14 mouse cellular contexts compared by ENCODE assay signal in the genomic region with DNA sequence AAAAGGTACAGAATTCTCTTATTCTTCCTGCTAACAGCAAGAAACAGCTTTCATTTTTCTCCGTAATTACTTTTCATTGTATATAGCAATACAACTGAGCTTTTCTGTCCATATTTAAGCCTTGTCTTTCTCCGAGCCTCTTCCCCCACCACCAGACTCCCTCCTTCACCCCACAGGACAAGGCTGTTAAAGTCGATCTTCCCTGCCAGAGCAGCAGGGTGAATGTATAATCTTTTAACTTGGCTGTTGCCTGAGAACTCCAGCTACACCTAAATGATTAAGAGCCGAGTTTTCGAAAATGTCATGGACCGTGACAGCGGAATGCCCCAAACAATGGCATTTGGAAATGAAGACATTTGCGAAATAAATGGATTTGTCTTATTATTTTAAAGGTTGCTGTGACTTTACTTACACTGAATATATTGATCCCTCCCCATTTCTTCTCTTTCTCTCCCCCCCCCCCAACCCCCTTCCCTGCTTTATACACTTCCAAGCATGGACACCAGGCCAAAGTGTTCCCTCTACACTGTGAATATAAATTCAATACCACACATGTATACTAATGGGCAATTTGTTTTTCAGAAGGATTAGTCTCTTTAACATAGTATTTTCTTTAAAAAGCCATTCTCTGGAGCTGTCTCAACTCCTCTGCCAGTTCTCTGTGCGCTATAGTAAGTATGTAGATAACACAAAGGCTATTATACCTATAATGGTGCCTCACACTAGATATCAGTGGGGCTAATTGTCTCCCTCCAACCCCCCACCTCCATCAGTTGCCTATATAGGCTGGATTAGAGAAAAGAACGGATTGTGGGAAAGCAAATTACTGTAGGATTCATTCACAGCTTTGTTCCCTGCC.
DNase-seq lines count a peak whose midpoint lies in the region; ATAC-seq and TF ChIP-seq lines count a peak whose summit lies in the region.
"Had no signal": no experiment of that assay in that cellular context is flagged by ENCODE, and none has a peak within 500 bp of the region (broad histone marks: within the 10 kb centered on the region; RNA-seq: fewer than 3 reads in every experiment).

No protein-coding gene starts in this region.

- no peaks in the 10 kb centered on the region for H3K36me3 ChIP-seq in hindbrain, embryonic 11.5 days (ENCODE audit: control insufficient read depth, insufficient read depth, low read length)
- no peaks in the 10 kb centered on the region for H3K36me3 ChIP-seq in midbrain, postnatal 0 days (ENCODE audit: insufficient read depth, low read length)
- H3K36me3 ChIP-seq: heart, embryonic 12.5 days; liver, embryonic 15.5 days had no signal

- DNase-seq in layer of hippocampus, adult 2 months (ENCODE audit: low spot score in 2 of 2), result no peak
- DNase-seq in layer of hippocampus, adult 8-10 months (ENCODE audit: low spot score in 2 of 2), result no peak
- peak; percentile 18 for DNase-seq in hindbrain, embryonic 11.5 days (ENCODE audit: low spot score)
- DNase-seq in kidney, postnatal 14 days, result peak; percentile 30
- DNase-seq in midbrain, postnatal 0 days (ENCODE audit: low spot score), result peak; percentile 11
- DNase-seq in right cerebral cortex, adult 2 months (ENCODE audit: low spot score in 2 of 2), result no peak
- DNase-seq in right cerebral cortex, postnatal 14 days, result no peak
- no peak for DNase-seq in frontal cortex, postnatal 14 days (ENCODE audit: low spot score in 2 of 2)
- DNase-seq: adrenal gland, postnatal 36 days; cerebellum, adult 11-12 months; right cerebral cortex, postnatal 25 days; thymus, postnatal 14 days had no signal

- no peak for ATAC-seq in hindbrain, embryonic 11.5 days (ENCODE audit: low FRiP score)
- no peak for ATAC-seq in midbrain, postnatal 0 days (ENCODE audit: low FRiP score)

- H3K4me2 ChIP-seq in hindbrain, embryonic 11.5 days (replicated peaks; ENCODE audit: low read depth, low read length), result no peak overlapping the region
- H3K4me2 ChIP-seq in midbrain, postnatal 0 days (ENCODE audit: low read depth, low read length, poor library complexity, severe bottlenecking), result peak overlapping the region; percentile 22
- H3K4me2 ChIP-seq: heart, embryonic 12.5 days; liver, embryonic 15.5 days had no signal

- peak overlapping the region; percentile 20; the same call in 1 of the 2 replicates for H3K4me3 ChIP-seq in layer of hippocampus, adult 2 months
- no peak overlapping the region for H3K4me3 ChIP-seq in hindbrain, embryonic 11.5 days (ENCODE audit: low read depth, low read length)
- no peak overlapping the region for H3K4me3 ChIP-seq in midbrain, postnatal 0 days (ENCODE audit: low read depth, low read length)
- H3K4me3 ChIP-seq: heart, embryonic 12.5 days; liver, embryonic 15.5 days had no signal

- H3K27me3 ChIP-seq in hindbrain, embryonic 11.5 days (ENCODE audit: control insufficient read depth, insufficient read depth, low read length), result no peaks in the 10 kb centered on the region
- H3K27me3 ChIP-seq in midbrain, postnatal 0 days (ENCODE audit: insufficient read depth, low read length), result no peaks in the 10 kb centered on the region
- H3K27me3 ChIP-seq: heart, embryonic 12.5 days; liver, embryonic 15.5 days had no signal

- H3K4me1 ChIP-seq in hindbrain, embryonic 11.5 days (replicated peaks; ENCODE audit: control insufficient read depth, insufficient read depth, low read length), result no peaks in the 10 kb centered on the region
- peaks cover 12% of the 10 kb centered on the region; the same call in 1 of the 2 replicates for H3K4me1 ChIP-seq in midbrain, postnatal 0 days (ENCODE audit: insufficient read depth, low read length)
- H3K4me1 ChIP-seq: liver, embryonic 15.5 days had no signal

- no peaks in the 10 kb centered on the region for H3K9me3 ChIP-seq in hindbrain, embryonic 11.5 days (ENCODE audit: control insufficient read depth, low read length)
- H3K9me3 ChIP-seq in midbrain, postnatal 0 days (ENCODE audit: low read length), result no peaks in the 10 kb centered on the region
- H3K9me3 ChIP-seq: heart, embryonic 12.5 days; liver, embryonic 15.5 days had no signal

- TF ChIP-seq CTCF in layer of hippocampus, adult 2 months (conservative IDR thresholded peaks at IDR 0.05), result no peak
- no peak for TF ChIP-seq CTCF in midbrain, postnatal 0 days (IDR thresholded peaks at IDR 0.05)

- H3K27ac ChIP-seq in layer of hippocampus, adult 2 months, result no peak overlapping the region
- H3K27ac ChIP-seq in hindbrain, embryonic 11.5 days (ENCODE audit: low read depth, low read length), result 0 out of 2 replicates have a peak overlapping the region, but pooled peaks have one; percentile 36
- peak overlapping the region; percentile 18; the same call in 1 of the 2 replicates for H3K27ac ChIP-seq in midbrain, postnatal 0 days (ENCODE audit: low read depth, low read length)
- H3K27ac ChIP-seq: liver, embryonic 15.5 days had no signal

- WGBS in hindbrain, embryonic 11.5 days, result 60% methylated on average over 10 of the region's 10 CpGs
- 24% methylated on average over 10 of the region's 10 CpGs for WGBS in midbrain, postnatal 0 days

- H3K9ac ChIP-seq in hindbrain, embryonic 11.5 days (ENCODE audit: low read depth, low read length), result no peak overlapping the region
- H3K9ac ChIP-seq in midbrain, postnatal 0 days (replicated peaks; ENCODE audit: low read length, poor library complexity, severe bottlenecking), result no peak overlapping the region
- H3K9ac ChIP-seq: heart, embryonic 12.5 days; liver, embryonic 15.5 days had no signal

Comparison
In these comparisons a context has a peak if more than half of its experiments do, and no peak if none do; other contexts are left out.
1. DNase-seq: peak in hindbrain, embryonic 11.5 days (single experiment), kidney, postnatal 14 days (single experiment) and midbrain, postnatal 0 days (single experiment); none in layer of hippocampus, adult 2 months (0 of 2), layer of hippocampus, adult 8-10 months (0 of 2), right cerebral cortex, adult 2 months (0 of 2), right cerebral cortex, postnatal 14 days (single experiment) and frontal cortex, postnatal 14 days (0 of 2).